Mouse (Mus musculus) hindbrain, embryonic 11.5 days (tissue): ENCODE results near the gene Atl1. TPM values are rescaled to one million over a fixed set of nuclear protein-coding genes. Genes with fewer than 3 reads are reported as not detected.
A peak's percentile ranks its signal among the peaks of the same experiment; 100 is the strongest.

Experiments used
- ATAC-seq: fragments of 200-750 bp; cut with Nextera tagmentation; 2 replicates; pipeline ENCODE4 v1.8.0; 2017; ENCODE audit warnings: mild to moderate bottlenecking, moderate TSS enrichment, moderate library complexity; ENCODE audit not compliant: low FRiP score
- DNase-seq: peaks from one replicate; pipeline ENCODE4 v3.0.0-alpha.2; 2015; ENCODE audit warnings: low spot score
- H3K27ac ChIP-seq: fragments of 300-500 bp; sonication (generic); 2 replicates; pipeline ENCODE4 v1.5.1; 2014; ENCODE audit warnings: mild to moderate bottlenecking, low read depth, low read length
- H3K27me3 ChIP-seq: fragments of 300-500 bp; sonication (generic); 2 replicates; pipeline ENCODE4 v1.6.1; 2014; ENCODE audit warnings: mild to moderate bottlenecking, low read length, moderate library complexity, mixed read lengths; ENCODE audit not compliant: control insufficient read depth, insufficient read depth
- H3K36me3 ChIP-seq: fragments of 300-500 bp; sonication (generic); 2 replicates; pipeline ENCODE4 v1.6.1; 2014; ENCODE audit warnings: mild to moderate bottlenecking, low read length, moderate library complexity, mixed read lengths; ENCODE audit not compliant: control insufficient read depth, insufficient read depth
- H3K4me1 ChIP-seq: fragments of 300-500 bp; sonication (generic); replicated peaks from 2 replicates; pipeline ENCODE4 v1.6.1; 2014; ENCODE audit warnings: low read length, mixed read lengths; ENCODE audit not compliant: control insufficient read depth, insufficient read depth
- H3K4me2 ChIP-seq: fragments of 300-500 bp; sonication (generic); replicated peaks from 2 replicates; pipeline ENCODE4 v1.6.1; 2014; ENCODE audit warnings: mild to moderate bottlenecking, low read depth, low read length
- H3K4me3 ChIP-seq: fragments of 300-500 bp; sonication (generic); 2 replicates; pipeline ENCODE4 v1.5.1; 2014; ENCODE audit warnings: low read depth, low read length
- H3K9ac ChIP-seq: fragments of 300-500 bp; sonication (generic); 2 replicates; pipeline ENCODE4 v1.6.1; 2014; ENCODE audit warnings: low read depth, low read length
- H3K9me3 ChIP-seq: fragments of 300-500 bp; sonication (generic); 2 replicates; pipeline ENCODE4 v1.6.1; 2016; ENCODE audit warnings: low read length; ENCODE audit not compliant: control insufficient read depth
- WGBS: fragments of 180-500 bp; shearing (Covaris S2); extraction: QIAGEN DNeasy Blood & Tissue Kit; methylation state at CpG from one replicate; pipeline ENCODE4 v1.1.7; 2014; 5-methylcytosine and 5-hydroxymethylcytosine counted together
- polyA plus RNA-seq: library from polyadenylated mRNA; unstranded; fragments of >200 nt; fragmentation: Nextera tagmentation; extraction: Ambion mirVana; gene quantifications from 2 replicates; pipeline ENCODE4 v1.2.1, GENCODE M21; 2014

Atl1 gene
- 54.7 and 59.5 TPM in 2 replicates for polyA plus RNA-seq

DNA sequence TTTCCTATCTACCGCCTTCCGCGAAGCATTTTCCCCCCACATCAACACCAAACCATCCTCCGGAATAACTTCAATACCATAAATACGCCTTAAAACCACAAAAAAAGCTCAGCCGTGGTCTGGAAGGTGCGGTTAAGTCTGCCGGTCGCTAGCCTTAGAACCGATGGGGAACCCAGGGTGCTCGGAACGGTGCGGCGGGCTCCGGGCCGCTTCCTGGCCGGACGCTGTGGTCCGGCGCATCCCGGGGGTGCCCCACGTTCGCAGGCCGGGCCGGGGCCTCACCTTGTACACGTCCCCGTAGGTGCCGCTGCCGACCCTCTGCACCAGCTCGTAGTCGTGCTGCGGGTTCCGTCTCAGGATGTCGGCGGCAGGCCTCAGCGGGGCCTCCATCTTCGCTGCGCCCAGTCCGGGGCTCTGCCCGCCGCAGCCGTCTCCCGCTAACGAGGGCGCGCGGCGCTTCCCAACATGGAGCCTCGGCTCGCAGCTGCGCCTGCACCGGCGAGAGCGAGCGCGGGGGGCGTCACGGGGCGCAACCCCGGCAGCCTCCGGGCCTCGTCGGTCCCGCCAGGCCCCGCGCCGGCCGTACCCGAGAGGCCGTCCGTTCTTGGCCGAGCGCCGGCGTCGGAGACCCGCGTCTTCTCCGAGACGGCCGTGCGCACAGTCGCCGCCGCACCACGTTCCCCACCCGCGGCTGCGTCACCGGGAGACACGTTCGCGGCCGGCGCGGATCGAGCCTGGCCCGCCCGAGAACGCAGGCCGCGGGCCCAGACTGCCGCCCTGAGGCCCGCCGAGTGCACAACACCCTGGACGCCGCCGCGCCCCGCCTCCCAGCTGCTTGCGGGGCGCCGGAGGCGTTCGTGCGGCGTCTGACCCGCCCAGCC lies at the start of gene Atl1, which contains the start of gene Map4k5:
Atl1 (plus strand) TSS at position 244 of the 881 bp plus-strand sequence.
Map4k5 (minus strand) TSS at position 830 of the 881 bp plus-strand sequence.
- Histone ChIP-seq H3K9ac (peak within 1 kb of the TSS; percentile 96), H3K36me3 (no peaks in the 10 kb centered on the region), H3K4me2 (peak within 1 kb of the TSS; percentile 60), H3K27me3 (no peaks in the 10 kb centered on the region), H3K27ac (peak within 1 kb of the TSS; percentile 91), H3K4me3 (peak within 1 kb of the TSS; percentile 87), H3K4me1 (no peaks in the 10 kb centered on the region), H3K9me3 (no peaks in the 10 kb centered on the region)
- DNase-seq (peak; percentile 94), ATAC-seq (peak; percentile 96)
- under 1% methylated on average over 88 of the region's 118 CpGs for WGBS

DNA sequence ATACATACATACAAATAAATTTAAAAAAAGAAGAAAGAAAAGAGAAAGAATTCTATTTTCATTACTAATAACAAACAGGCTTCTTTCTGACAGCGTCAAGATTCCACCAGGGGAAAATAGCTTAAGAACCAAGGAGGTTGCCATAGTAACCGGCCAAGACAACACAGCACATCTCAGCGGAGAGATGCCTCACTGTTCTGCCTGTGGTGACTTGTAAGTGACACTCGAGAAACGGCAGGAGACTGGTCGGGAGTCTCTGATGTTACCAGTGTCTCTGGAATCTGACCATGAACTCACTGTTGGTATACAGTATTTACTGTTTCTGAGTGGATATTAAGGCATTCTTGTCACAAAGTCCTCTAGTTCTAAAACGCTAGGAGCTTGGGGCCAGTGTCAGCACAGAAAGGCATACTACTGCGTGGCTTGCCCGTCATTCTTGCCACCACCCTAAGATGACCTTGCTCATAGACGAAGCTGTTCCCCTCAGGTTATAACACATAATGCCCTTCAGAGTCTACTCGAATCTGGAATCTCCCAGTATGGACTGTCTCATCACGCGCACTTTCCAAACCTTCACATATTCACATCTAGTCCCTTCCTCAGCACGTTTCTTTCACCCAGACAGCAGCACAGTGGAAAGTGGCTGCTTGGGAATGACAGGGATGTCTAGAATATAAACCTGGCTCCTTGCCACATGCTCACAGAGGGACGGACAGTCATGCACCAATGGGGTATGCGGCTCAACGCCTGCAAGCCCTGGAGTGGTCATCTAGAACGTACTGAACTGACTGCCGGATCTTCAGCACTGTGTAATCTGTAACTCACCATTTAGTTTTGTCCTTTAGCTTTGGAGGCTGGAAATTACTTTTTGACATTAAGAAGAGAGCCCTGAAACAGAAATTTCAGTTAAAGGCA lies 48.6 kb upstream of the Atl1 start:
- DNase-seq (peak; percentile 65), ATAC-seq (no peak)
- Histone ChIP-seq H3K4me2 (no peak overlapping the region), H3K27me3 (no peaks in the 10 kb centered on the region), H3K36me3 (no peaks in the 10 kb centered on the region), H3K4me1 (no peaks in the 10 kb centered on the region), H3K27ac (no peak overlapping the region), H3K9me3 (no peaks in the 10 kb centered on the region), H3K4me3 (no peak overlapping the region), H3K9ac (no peak overlapping the region)
- 63% methylated on average over 19 of the region's 19 CpGs for WGBS

- Histone ChIP-seq H3K27ac (no peak overlapping the region), H3K27me3 (no peaks in the 10 kb centered on the region), H3K9me3 (no peaks in the 10 kb centered on the region), H3K4me2 (no peak overlapping the region), H3K4me1 (no peaks in the 10 kb centered on the region), H3K4me3 (no peak overlapping the region), H3K9ac (no peak overlapping the region), H3K36me3 (no peaks in the 10 kb centered on the region)
- 89% methylated on average over 8 of the region's 9 CpGs for WGBS
- no peak for ATAC-seq
- no peak for DNase-seq
Measured at GRCm38 (mm10) chr12:69845722-69846121, 46.7 kb upstream of the Atl1 start.

- no peak for ATAC-seq
- 94% methylated on average over 9 of the region's 9 CpGs for WGBS
- Histone ChIP-seq H3K27ac (no peak overlapping the region), H3K4me3 (no peak overlapping the region), H3K9me3 (no peaks in the 10 kb centered on the region), H3K27me3 (no peaks in the 10 kb centered on the region), H3K36me3 (no peaks in the 10 kb centered on the region), H3K4me2 (no peak overlapping the region), H3K4me1 (no peaks in the 10 kb centered on the region), H3K9ac (no peak overlapping the region)
- DNase-seq, result no peak
Measured at GRCm38 (mm10) chr12:69846499-69846898, 45.9 kb upstream of the Atl1 start.

- Histone ChIP-seq H3K4me1 (no peaks in the 10 kb centered on the region), H3K9ac (no peak overlapping the region), H3K36me3 (no peaks in the 10 kb centered on the region)
Measured at GRCm38 (mm10) chr12:69848083-69848878, 44.1 kb upstream of the Atl1 start.

DNA sequence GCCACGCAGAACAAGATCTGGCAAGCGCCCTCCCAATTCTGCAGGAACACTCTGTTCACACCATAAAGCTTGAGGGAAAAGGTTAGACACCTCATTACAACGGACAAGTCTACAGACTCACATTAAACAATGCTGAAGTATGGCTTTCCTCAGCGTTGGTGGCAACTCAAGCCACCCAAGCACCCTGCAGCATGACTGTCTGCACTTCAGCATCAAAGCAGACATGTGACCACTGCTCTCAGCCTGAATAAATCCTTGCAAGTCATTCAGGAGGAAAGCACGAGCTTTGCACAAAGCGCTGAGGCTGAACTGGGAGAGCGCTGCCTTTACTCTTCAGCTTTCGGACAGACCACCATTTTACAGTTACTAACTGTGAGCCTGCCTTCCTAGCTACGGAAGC lies 40.1 kb upstream of the Atl1 start:
- no peak overlapping the region for H3K27ac ChIP-seq
- no peak overlapping the region for H3K9ac ChIP-seq
- no peaks in the 10 kb centered on the region for H3K36me3 ChIP-seq
- H3K9me3 ChIP-seq, result no peaks in the 10 kb centered on the region
- WGBS, result 85% methylated on average over 9 of the region's 9 CpGs
- no peak overlapping the region for H3K4me3 ChIP-seq
- no peaks in the 10 kb centered on the region for H3K27me3 ChIP-seq
- ATAC-seq, result no peak
- H3K4me2 ChIP-seq, result no peak overlapping the region
- DNase-seq, result no peak
- H3K4me1 ChIP-seq, result no peaks in the 10 kb centered on the region

More at GRCm38 (mm10) chr12:69848083-69848878, 44.1 kb upstream of the Atl1 start:
- Histone ChIP-seq H3K4me2 (no peak overlapping the region), H3K9me3 (no peaks in the 10 kb centered on the region), H3K27me3 (no peaks in the 10 kb centered on the region), H3K27ac (no peak overlapping the region), H3K4me3 (no peak overlapping the region)
- no peak for DNase-seq
- ATAC-seq, result no peak
- WGBS, result 92% methylated on average over 12 of the region's 12 CpGs

GRCm38 (mm10) chr12:69853387-69853786 lies 39.0 kb upstream of the Atl1 start:
- no peaks in the 10 kb centered on the region for H3K4me1 ChIP-seq
- H3K4me2 ChIP-seq, result no peak overlapping the region
- ATAC-seq, result no peak
- no peaks in the 10 kb centered on the region for H3K36me3 ChIP-seq
- H3K4me3 ChIP-seq, result no peak overlapping the region
- H3K9me3 ChIP-seq, result no peaks in the 10 kb centered on the region
- no peak overlapping the region for H3K9ac ChIP-seq
- H3K27ac ChIP-seq, result no peak overlapping the region
- 92% methylated on average over 11 of the region's 11 CpGs for WGBS
- no peak for DNase-seq
- no peaks in the 10 kb centered on the region for H3K27me3 ChIP-seq

GRCm38 (mm10) chr12:69853942-69854341 lies 38.5 kb upstream of the Atl1 start:
- ATAC-seq (no peak), DNase-seq (no peak)
- 98% methylated on average over 2 of the region's 2 CpGs for WGBS
- no peaks in the 10 kb centered on the region for H3K4me1 ChIP-seq
- H3K36me3 ChIP-seq, result no peaks in the 10 kb centered on the region
- no peak overlapping the region for H3K9ac ChIP-seq
- no peak overlapping the region for H3K4me2 ChIP-seq
- H3K27ac ChIP-seq, result no peak overlapping the region
- no peaks in the 10 kb centered on the region for H3K27me3 ChIP-seq
- H3K9me3 ChIP-seq, result no peaks in the 10 kb centered on the region
- H3K4me3 ChIP-seq, result no peak overlapping the region
